Mouse (Mus musculus) MEL (cell line): ENCODE measurements around the gene Myoc. TPM values are rescaled to one million over a fixed set of nuclear protein-coding genes. Genes with fewer than 3 reads are reported as not detected.

ENCODE experiments used
- DNase-seq: peaks from one replicate; pipeline ENCODE4 v3.0.0; 2011; ENCODE audit warnings: low read depth, low spot score
- H3K27ac ChIP-seq: 2 replicates; pipeline ENCODE4 v1.5.1; 2012; ENCODE audit warnings: low read depth, mild to moderate bottlenecking, control low read depth, low read length, moderate library complexity; ENCODE audit not compliant: control insufficient read depth
- H3K27me3 ChIP-seq, 2 experiments: fragments of 150-350 bp in 1 of 2; sonication (generic) in 1 of 2; 2 replicates each; pipeline ENCODE4 v1.6.1; 2012; ENCODE audit warnings: low read length in 2 of 2, mild to moderate bottlenecking in 2 of 2, improper control_type of control experiment in 1 of 2, moderate library complexity in 1 of 2; ENCODE audit not compliant: insufficient read depth in 2 of 2, control insufficient read depth in 1 of 2
- H3K36me3 ChIP-seq, 2 experiments: 2 replicates each; pipeline ENCODE4 v1.6.1; 2012 to 2014; ENCODE audit warnings: low read length in 2 of 2, improper control_type of control experiment in 1 of 2, inconsistent platforms in 1 of 2, mild to moderate bottlenecking in 1 of 2; ENCODE audit not compliant: insufficient read depth in 2 of 2, control insufficient read depth in 1 of 2
- H3K4me1 ChIP-seq, 2 experiments: fragments of 150-350 bp in 1 of 2; sonication (generic) in 1 of 2; 2 replicates each; pipeline ENCODE4 v1.6.1; 2012; ENCODE audit warnings: low read length in 2 of 2, improper control_type of control experiment in 1 of 2, mild to moderate bottlenecking in 1 of 2; ENCODE audit not compliant: insufficient read depth in 2 of 2, control insufficient read depth in 1 of 2
- H3K4me3 ChIP-seq, 2 experiments: fragments of 150-350 bp in 1 of 2; sonication (generic) in 1 of 2; 2 replicates each; pipeline ENCODE4 v1.5.1; 2012; ENCODE audit warnings: low read depth in 2 of 2, low read length in 2 of 2, mild to moderate bottlenecking in 2 of 2, moderate library complexity in 2 of 2, control low read depth in 1 of 2, improper control_type of control experiment in 1 of 2; ENCODE audit not compliant: control insufficient read depth in 1 of 2, insufficient read depth in 1 of 2
- H3K79me2 ChIP-seq: 2 replicates; pipeline ENCODE4 v1.6.1; 2012; ENCODE audit warnings: mild to moderate bottlenecking, low read length, moderate library complexity; ENCODE audit not compliant: control insufficient read depth, poor library complexity, insufficient read depth
- H3K9ac ChIP-seq: 2 replicates; pipeline ENCODE4 v1.6.1; 2012; ENCODE audit warnings: low read depth, mild to moderate bottlenecking, control low read depth, low read length, moderate library complexity; ENCODE audit not compliant: control insufficient read depth, poor library complexity, severe bottlenecking
- H3K9me3 ChIP-seq: fragments of 150-350 bp; sonication (generic); replicated peaks from 2 replicates; pipeline ENCODE4 v1.6.1; 2012; ENCODE audit warnings: mild to moderate bottlenecking, low read length, improper control_type of control experiment, moderate library complexity; ENCODE audit not compliant: insufficient read depth
- CTCF ChIP-seq, 3 experiments: IDR thresholded peaks in 2 of 3; conservative IDR thresholded peaks in 1 of 3; 2 replicates each; pipeline ENCODE4 v1.5.1; 2011 to 2012; ENCODE audit warnings: low read length in 3 of 3, low read depth in 2 of 3, mild to moderate bottlenecking in 2 of 3, improper control_type of control experiment in 1 of 3, inconsistent platforms in 1 of 3, mixed read lengths in 1 of 3, moderate library complexity in 1 of 3; ENCODE audit not compliant: control insufficient read depth in 1 of 3, insufficient read depth in 1 of 3, poor library complexity in 1 of 3, severe bottlenecking in 1 of 3
- ELF1 ChIP-seq: IDR thresholded peaks from 2 replicates; pipeline ENCODE4 v1.6.1; 2014; ENCODE audit warnings: low read depth, mild to moderate bottlenecking, inconsistent platforms, low read length, improper control_type of control experiment, moderate library complexity
- EP300 ChIP-seq, 2 experiments: IDR thresholded peaks; 2 replicates each; pipeline ENCODE4 v1.6.1; 2011; ENCODE audit warnings: improper control_type of control experiment in 2 of 2, low read length in 2 of 2, low read depth in 1 of 2, mild to moderate bottlenecking in 1 of 2
- ETS1 ChIP-seq: IDR thresholded peaks from 2 replicates; pipeline ENCODE4 v1.6.1; 2012; ENCODE audit warnings: low read depth, mild to moderate bottlenecking, inconsistent platforms, low read length, improper control_type of control experiment, moderate library complexity
- KAT2A ChIP-seq: conservative IDR thresholded peaks from 2 replicates; pipeline ENCODE4 v1.6.1; 2012; ENCODE audit warnings: low read depth, low read length, improper control_type of control experiment, inconsistent platforms
- MAX ChIP-seq: IDR thresholded peaks from 2 replicates; pipeline ENCODE4 v1.6.1; 2011; ENCODE audit warnings: low read length, improper control_type of control experiment
- MAZ ChIP-seq: IDR thresholded peaks from 2 replicates; pipeline ENCODE4 v1.6.1; 2012; ENCODE audit warnings: low read depth, mild to moderate bottlenecking, inconsistent platforms, low read length, improper control_type of control experiment
- MEF2A ChIP-seq: IDR thresholded peaks from 2 replicates; pipeline ENCODE4 v1.6.1; 2014; ENCODE audit warnings: low read depth, mild to moderate bottlenecking, inconsistent platforms, low read length, improper control_type of control experiment; ENCODE audit not compliant: poor library complexity, insufficient replicate concordance, severe bottlenecking; ENCODE audit errors: extremely low read depth
- MXI1 ChIP-seq: IDR thresholded peaks from 2 replicates; pipeline ENCODE4 v1.6.1; 2011; ENCODE audit warnings: mild to moderate bottlenecking, low read depth, low read length, improper control_type of control experiment
- MYC ChIP-seq: IDR thresholded peaks from 2 replicates; pipeline ENCODE4 v1.6.1; 2011; ENCODE audit warnings: low read depth, mild to moderate bottlenecking, low read length, improper control_type of control experiment, moderate library complexity
- NELFE ChIP-seq: IDR thresholded peaks from 2 replicates; pipeline ENCODE4 v1.6.1; 2011; ENCODE audit warnings: low read depth, low read length, improper control_type of control experiment
- POLR2AphosphoS2 ChIP-seq: IDR thresholded peaks from 2 replicates; pipeline ENCODE4 v1.6.1; 2011; ENCODE audit warnings: low read length, improper control_type of control experiment
- RAD21 ChIP-seq: IDR thresholded peaks from 2 replicates; pipeline ENCODE4 v1.6.1; 2011; ENCODE audit warnings: mild to moderate bottlenecking, low read depth, low read length, improper control_type of control experiment
- SMC3 ChIP-seq: IDR thresholded peaks from 2 replicates; pipeline ENCODE4 v1.6.1; 2011; ENCODE audit warnings: low read depth, low read length, improper control_type of control experiment
- TCF12 ChIP-seq: IDR thresholded peaks from 2 replicates; pipeline ENCODE4 v1.6.1; 2014; ENCODE audit warnings: low read depth, mild to moderate bottlenecking, inconsistent platforms, low read length, improper control_type of control experiment, moderate library complexity
- USF1 ChIP-seq: IDR thresholded peaks from 2 replicates; pipeline ENCODE4 v1.6.1; 2014; ENCODE audit warnings: low read depth, mild to moderate bottlenecking, inconsistent platforms, low read length, improper control_type of control experiment, moderate library complexity
- ZC3H11A ChIP-seq: IDR thresholded peaks from 2 replicates; pipeline ENCODE4 v1.6.1; 2012; ENCODE audit warnings: low read depth, mild to moderate bottlenecking, inconsistent platforms, low read length, improper control_type of control experiment
- ZKSCAN1 ChIP-seq: IDR thresholded peaks from 2 replicates; pipeline ENCODE4 v1.6.1; 2012; ENCODE audit warnings: low read depth, mild to moderate bottlenecking, inconsistent platforms, low read length, improper control_type of control experiment, moderate library complexity
- ZMIZ1 ChIP-seq: IDR thresholded peaks from 2 replicates; pipeline ENCODE4 v1.6.1; 2012; ENCODE audit warnings: low read depth, mild to moderate bottlenecking, inconsistent platforms, low read length, improper control_type of control experiment, moderate library complexity
- polyA plus RNA-seq, 2 experiments: library from polyadenylated mRNA; stranded (reverse) in 1 of 2; unstranded in 1 of 2; fragments of >175 nt in 1 of 2; fragments of >200 nt in 1 of 2; gene quantifications; 2 replicates each; pipeline versions ENCODE4 v1.2.1 to v1.2.4; 2012; ENCODE audit warnings: low replicate concordance in 2 of 2, low read depth in 1 of 2; ENCODE audit not compliant: insufficient read length in 2 of 2, insufficient read depth in 1 of 2, missing spikeins in 1 of 2
- total RNA-seq: library from RNA; depleted of rRNA; stranded (reverse); fragments of 300-350 nt; gene quantifications from 2 replicates; pipeline ENCODE4 v1.2.3, GENCODE M21; 2012

Gene Myoc
- total and polyA plus RNA-seq, 3 experiments = not detected

GRCm38 (mm10) chr1:162643752-162644151, 4.8 kb downstream of the Myoc start:
- TF ChIP-seq USF1 (peak; percentile 36; the same call in 1 of the 2 replicates), NELFE (no peak)
- H3K36me3 ChIP-seq = no peaks in the 10 kb centered on the region
- no peak for DNase-seq
- H3K9ac ChIP-seq = no peak overlapping the region
- H3K4me3 ChIP-seq = no peak overlapping the region
- H3K9me3 ChIP-seq = no peaks in the 10 kb centered on the region
- H3K4me1 ChIP-seq = 0 out of 4 replicates have a peak, but pooled peaks cover 0 to 3% of the 10 kb centered on the region in 2 experiments
- H3K27ac ChIP-seq = no peak overlapping the region
- H3K79me2 ChIP-seq = no peaks in the 10 kb centered on the region
- peaks cover 2 to 5% of the 10 kb centered on the region in 2 experiments for H3K27me3 ChIP-seq

GRCm38 (mm10) chr1:162646083-162646686, 7.2 kb downstream of the Myoc start:
- peak; percentile 61 for TF ChIP-seq USF1
- peak; percentile 35 for TF ChIP-seq RAD21
- TF ChIP-seq ZMIZ1 = no peak
- peak; percentile 58 for TF ChIP-seq SMC3
- TF ChIP-seq CTCF (IDR thresholded peaks at IDR 0.05 in 2 of 3, conservative IDR thresholded peaks at IDR 0.05 in 1 of 3; ENCODE audit: control insufficient read depth in 1 of 3, insufficient read depth in 1 of 3, low read depth in 2 of 3, low read length in 3 of 3, poor library complexity in 1 of 3, severe bottlenecking in 1 of 3) = peak; percentile 54 to 65 (median 57)
- Histone ChIP-seq H3K79me2 (no peaks in the 10 kb centered on the region), H3K27ac (no peak overlapping the region), H3K9me3 (no peaks in the 10 kb centered on the region), H3K27me3 (peaks cover 0 to 2% of the 10 kb centered on the region in 2 experiments; a peak in 2 of 4 replicates), H3K9ac (no peak overlapping the region), H3K36me3 (no peaks in the 10 kb centered on the region), H3K4me1 (0 out of 4 replicates have a peak, but pooled peaks cover 0 to 3% of the 10 kb centered on the region in 2 experiments), H3K4me3 (no peak overlapping the region)
- peak; percentile 59 for DNase-seq

GRCm38 (mm10) chr1:162648416-162648815, 9.5 kb downstream of the Myoc start:
- Histone ChIP-seq H3K36me3 (no peaks in the 10 kb centered on the region), H3K4me1 (0 out of 4 replicates have a peak, but pooled peaks cover 0 to 3% of the 10 kb centered on the region in 2 experiments), H3K27me3 (peaks cover 0 to 2% of the 10 kb centered on the region in 2 experiments; a peak in 2 of 4 replicates), H3K9ac (no peak overlapping the region), H3K9me3 (no peaks in the 10 kb centered on the region), H3K4me3 (no peak overlapping the region), H3K79me2 (no peaks in the 10 kb centered on the region), H3K27ac (no peak overlapping the region)
- no peak for DNase-seq
- TF ChIP-seq ZKSCAN1 = no peak
- TF ChIP-seq MXI1 = no peak

- no peak for DNase-seq
- Histone ChIP-seq H3K9me3 (no peaks in the 10 kb centered on the region), H3K27me3 (no peaks in the 10 kb centered on the region; a peak in 1 of 4 replicates), H3K4me1 (peaks cover 0 to 11% of the 10 kb centered on the region in 2 experiments; a peak in 3 of 4 replicates), H3K4me3 (no peak within 1 kb of the TSS), H3K27ac (no peak within 1 kb of the TSS), H3K79me2 (no peaks in the 10 kb centered on the region), H3K36me3 (peaks cover 0 to 7% of the 10 kb centered on the region in 2 experiments; a peak in 2 of 4 replicates), H3K9ac (no peak within 1 kb of the TSS)
- no peak for TF ChIP-seq MEF2A
- TF ChIP-seq MAZ = no peak
- TF ChIP-seq RAD21 = no peak
- no peak for TF ChIP-seq POLR2AphosphoS2
- no peak for TF ChIP-seq ELF1
- TF ChIP-seq TCF12 = no peak
- TF ChIP-seq CTCF (IDR thresholded peaks at IDR 0.05 in 2 of 3, conservative IDR thresholded peaks at IDR 0.05 in 1 of 3; ENCODE audit: control insufficient read depth in 1 of 3, insufficient read depth in 1 of 3, low read depth in 2 of 3, low read length in 3 of 3, poor library complexity in 1 of 3, severe bottlenecking in 1 of 3) = no peak
- TF ChIP-seq MAX = no peak
- TF ChIP-seq NELFE = no peak
- TF ChIP-seq MYC = no peak
- TF ChIP-seq SMC3 = no peak
- no peak for TF ChIP-seq EP300 (IDR thresholded peaks at IDR 0.05; ENCODE audit: low read depth in 1 of 2, low read length in 2 of 2)
- no peak for TF ChIP-seq ZMIZ1
- TF ChIP-seq ZC3H11A = no peak
- no peak for TF ChIP-seq ETS1
- TF ChIP-seq KAT2A = no peak
Observed at GRCm38 (mm10) chr1:162658119-162658518, 19.2 kb downstream of the Myoc start, which contains the start of gene Myocos. Gene Myocos (minus strand): TSS chr1:162658219.
